In the genomic region with DNA sequence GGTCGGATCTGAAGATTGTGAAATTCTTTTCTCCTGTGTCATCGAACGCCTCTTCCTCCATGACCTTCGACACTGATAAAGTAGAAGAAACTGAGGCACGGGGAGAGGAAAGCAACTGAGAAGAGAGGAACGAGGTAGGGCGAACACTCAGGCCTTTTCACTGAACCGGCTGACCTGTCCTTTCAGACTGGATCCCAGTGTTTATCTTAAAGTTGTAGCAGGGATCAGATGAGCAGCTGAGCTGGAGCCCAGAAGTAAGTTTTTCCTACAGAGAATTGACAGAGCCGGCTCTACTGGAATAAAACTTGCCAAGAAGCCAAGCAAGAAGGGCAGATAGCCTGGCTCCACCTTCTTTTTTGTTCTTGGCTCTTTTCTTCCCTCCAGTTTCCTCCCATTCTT, we compare ENCODE assay signal across 8 mouse cellular contexts. TPM values are rescaled to one million over a fixed set of nuclear protein-coding genes. Genes with fewer than 3 reads are reported as not detected.
DNase-seq lines count a peak whose midpoint lies in the region; ATAC-seq and TF ChIP-seq lines count a peak whose summit lies in the region.

No protein-coding gene starts in this region.

- H3K9me3 ChIP-seq in lung, embryonic 15.5 days, result no peaks in the 10 kb centered on the region
- no peaks in the 10 kb centered on the region for H3K9me3 ChIP-seq in forebrain, embryonic 10.5 days
- no peaks in the 10 kb centered on the region for H3K9me3 ChIP-seq in limb, embryonic 10.5 days (replicated peaks)

- no peak for DNase-seq in lung, postnatal 36 days
- DNase-seq in forebrain, embryonic 10.5 days (ENCODE audit: extremely low spot score, low spot score), result no peak
- DNase-seq in limb, embryonic 10.5 days (ENCODE audit: low spot score), result no peak
- DNase-seq in thymus, postnatal 36 days, result no peak
- DNase-seq in adrenal gland, adult 18-20 months (ENCODE audit: low spot score in 2 of 2), result no peak
- no peak for DNase-seq in layer of hippocampus, adult 9-10 months (ENCODE audit: low spot score)

- peak overlapping the region; percentile 7 for H3K9ac ChIP-seq in lung, embryonic 15.5 days

- H3K27ac ChIP-seq in lung, embryonic 15.5 days, result peak overlapping the region; percentile 85
- peak overlapping the region; percentile 83 for H3K27ac ChIP-seq in forebrain, embryonic 10.5 days
- peak overlapping the region; percentile 32; the same call in 1 of the 2 replicates for H3K27ac ChIP-seq in limb, embryonic 10.5 days
- H3K27ac ChIP-seq in olfactory bulb, adult 2 months (ENCODE audit: insufficient read depth, low read depth, low read length), result peak overlapping the region; percentile 10; the same call in 1 of the 2 replicates

- H3K36me3 ChIP-seq in lung, embryonic 15.5 days, result peaks cover 18% of the 10 kb centered on the region; the same call in 1 of the 2 replicates
- H3K36me3 ChIP-seq in forebrain, embryonic 10.5 days (replicated peaks), result peaks cover 33% of the 10 kb centered on the region
- peaks cover 45% of the 10 kb centered on the region for H3K36me3 ChIP-seq in limb, embryonic 10.5 days

- H3K4me2 ChIP-seq in lung, embryonic 15.5 days, result peak overlapping the region; percentile 45

- H3K4me3 ChIP-seq in lung, embryonic 15.5 days, result peak overlapping the region; percentile 4; the same call in 1 of the 2 replicates
- peak overlapping the region; percentile 97 for H3K4me3 ChIP-seq in forebrain, embryonic 10.5 days
- peak overlapping the region; percentile 20; the same call in 1 of the 2 replicates for H3K4me3 ChIP-seq in limb, embryonic 10.5 days
- H3K4me3 ChIP-seq in olfactory bulb, adult 2 months (ENCODE audit: insufficient read depth, low read depth, low read length), result no peak overlapping the region

- 14% methylated on average over 9 of the region's 9 CpGs for WGBS in lung, embryonic 15.5 days
- WGBS in forebrain, embryonic 10.5 days, result 16% methylated on average over 9 of the region's 9 CpGs
- 34% methylated on average over 9 of the region's 9 CpGs for WGBS in limb, embryonic 10.5 days
- WGBS in olfactory bulb, adult 2 months, result 30% methylated on average over 9 of the region's 9 CpGs

- ATAC-seq in lung, embryonic 15.5 days (ENCODE audit: borderline replicate concordance, extremely low read depth, low FRiP score, low TSS enrichment), result no peak

- H3K27me3 ChIP-seq in lung, embryonic 15.5 days, result no peaks in the 10 kb centered on the region
- H3K27me3 ChIP-seq in forebrain, embryonic 10.5 days (ENCODE audit: poor library complexity, severe bottlenecking), result no peaks in the 10 kb centered on the region
- H3K27me3 ChIP-seq in limb, embryonic 10.5 days (ENCODE audit: low read depth, poor library complexity, severe bottlenecking), result no peaks in the 10 kb centered on the region

- no peak for TF ChIP-seq POLR2A in olfactory bulb, adult 2 months (IDR thresholded peaks at IDR 0.05; ENCODE audit: insufficient read depth, low read depth, low read length)

- TF ChIP-seq CTCF in olfactory bulb, adult 2 months (IDR thresholded peaks at IDR 0.05; ENCODE audit: insufficient read depth, low read depth, low read length), result no peak

- H3K4me1 ChIP-seq in lung, embryonic 15.5 days, result peaks cover 43% of the 10 kb centered on the region
- H3K4me1 ChIP-seq in forebrain, embryonic 10.5 days, result peaks cover 64% of the 10 kb centered on the region
- peaks cover 54% of the 10 kb centered on the region for H3K4me1 ChIP-seq in limb, embryonic 10.5 days
- H3K4me1 ChIP-seq in olfactory bulb, adult 2 months (ENCODE audit: control insufficient read depth, insufficient read depth, low read length), result peaks cover 23% of the 10 kb centered on the region

RNA-seq across cellular contexts. Expression of a gene that starts 1.6 kb away (rescaled TPM):
- polyA plus RNA-seq in lung, embryonic 15.5 days (2015; fragmentation: Nextera tagmentation; extraction: Ambion mirVana), result 56.7 and 59.4 TPM in 2 replicates
- 40.7 and 44.9 TPM in 2 replicates for polyA plus RNA-seq in forebrain, embryonic 10.5 days (2016; fragmentation: Nextera tagmentation; extraction: Ambion mirVana)
- 35.1 and 70.5 TPM in 2 replicates for polyA plus RNA-seq in limb, embryonic 10.5 days (2016; fragmentation: Nextera tagmentation; extraction: Ambion mirVana)
- 175 and 278 TPM in 2 replicates for polyA plus RNA-seq in olfactory bulb, adult 2 months (2012; ENCODE audit: insufficient read depth, insufficient read length, low replicate concordance, missing spikeins)
- total RNA-seq in adrenal gland, adult 18-20 months (2021), result 100 to 1,000 TPM in 1 of 2 experiments, 10 to 100 TPM in 1; 87.6 to 109 TPM

RNA-seq across cellular contexts. Expression of a gene that starts 24.5 kb away (rescaled TPM):
- 151 and 168 TPM in 2 replicates for polyA plus RNA-seq in lung, embryonic 15.5 days (2015; fragmentation: Nextera tagmentation; extraction: Ambion mirVana)
- 131 and 136 TPM in 2 replicates for polyA plus RNA-seq in forebrain, embryonic 10.5 days (2016; fragmentation: Nextera tagmentation; extraction: Ambion mirVana)
- polyA plus RNA-seq in limb, embryonic 10.5 days (2016; fragmentation: Nextera tagmentation; extraction: Ambion mirVana), result 140 and 151 TPM in 2 replicates
- polyA plus RNA-seq in olfactory bulb, adult 2 months (2012; ENCODE audit: insufficient read depth, insufficient read length, low replicate concordance, missing spikeins), result not detected in 2 replicates
- 100 to 1,000 TPM; 139 to 162 TPM for total RNA-seq in adrenal gland, adult 18-20 months (2021)

RNA-seq across cellular contexts. Expression of a gene that starts 24.6 kb away (rescaled TPM):
- 28.4 and 31.5 TPM in 2 replicates for polyA plus RNA-seq in lung, embryonic 15.5 days (2015; fragmentation: Nextera tagmentation; extraction: Ambion mirVana)
- 47.3 and 54.6 TPM in 2 replicates for polyA plus RNA-seq in forebrain, embryonic 10.5 days (2016; fragmentation: Nextera tagmentation; extraction: Ambion mirVana)
- 45.2 and 51.6 TPM in 2 replicates for polyA plus RNA-seq in limb, embryonic 10.5 days (2016; fragmentation: Nextera tagmentation; extraction: Ambion mirVana)
- polyA plus RNA-seq in olfactory bulb, adult 2 months (2012; ENCODE audit: insufficient read depth, insufficient read length, low replicate concordance, missing spikeins), result not detected in 2 replicates
- total RNA-seq in adrenal gland, adult 18-20 months (2021), result 10 to 100 TPM; 41.3 to 50.2 TPM

RNA-seq across cellular contexts. Expression of a gene that starts 27.2 kb away (rescaled TPM):
- 46.7 and 49.8 TPM in 2 replicates for polyA plus RNA-seq in lung, embryonic 15.5 days (2015; fragmentation: Nextera tagmentation; extraction: Ambion mirVana)
- 23.3 and 23.4 TPM in 2 replicates for polyA plus RNA-seq in forebrain, embryonic 10.5 days (2016; fragmentation: Nextera tagmentation; extraction: Ambion mirVana)
- polyA plus RNA-seq in limb, embryonic 10.5 days (2016; fragmentation: Nextera tagmentation; extraction: Ambion mirVana), result 23.0 and 24.7 TPM in 2 replicates
- not detected in 2 replicates for polyA plus RNA-seq in olfactory bulb, adult 2 months (2012; ENCODE audit: insufficient read depth, insufficient read length, low replicate concordance, missing spikeins)
- total RNA-seq in adrenal gland, adult 18-20 months (2021), result 1 to 10 TPM; 7.9 to 8.8 TPM

RNA-seq across cellular contexts. Expression of a gene that starts 30.6 kb away (rescaled TPM):
- polyA plus RNA-seq in lung, embryonic 15.5 days (2015; fragmentation: Nextera tagmentation; extraction: Ambion mirVana), result 12.0 and 14.8 TPM in 2 replicates
- polyA plus RNA-seq in forebrain, embryonic 10.5 days (2016; fragmentation: Nextera tagmentation; extraction: Ambion mirVana), result 17.0 and 19.7 TPM in 2 replicates
- polyA plus RNA-seq in limb, embryonic 10.5 days (2016; fragmentation: Nextera tagmentation; extraction: Ambion mirVana), result 14.2 and 20.6 TPM in 2 replicates
- polyA plus RNA-seq in olfactory bulb, adult 2 months (2012; ENCODE audit: insufficient read depth, insufficient read length, low replicate concordance, missing spikeins), result not detected in 2 replicates
- 1 to 10 TPM; 5.2 to 5.5 TPM for total RNA-seq in adrenal gland, adult 18-20 months (2021)

Comparison
In these comparisons a context has a peak if more than half of its experiments do, and no peak if none do; other contexts are left out.
1. H3K27ac ChIP-seq: peak in every context shown above with its lines; median percentile 85 in lung, embryonic 15.5 days; 83 in forebrain, embryonic 10.5 days; 32 in limb, embryonic 10.5 days; 10 in olfactory bulb, adult 2 months.
2. RNA of a gene that starts 24.5 kb away (polyA plus RNA-seq): 151 to 168 TPM in lung, embryonic 15.5 days, 140 to 151 TPM in limb, embryonic 10.5 days and 131 to 136 TPM in forebrain, embryonic 10.5 days; not detected in olfactory bulb, adult 2 months; every median in the first group is over 100 times any median in the second.
3. RNA of a gene that starts 24.6 kb away (polyA plus RNA-seq): 45.2 to 51.6 TPM in limb, embryonic 10.5 days, 47.3 to 54.6 TPM in forebrain, embryonic 10.5 days and 28.4 to 31.5 TPM in lung, embryonic 15.5 days; not detected in olfactory bulb, adult 2 months; every median in the first group is over 10 times any median in the second.